Mouse (Mus musculus): ENCODE data around the gene Vkorc1l1.
"Not testable (repeated sequence)": the region's sequence is repeated elsewhere in the genome, so short reads cannot be mapped to it uniquely, and the experiment has no call there.

Gene Vkorc1l1

GRCm38 (mm10) chr5:129942073-129942939 lies 536 bp downstream of the Vkorc1l1 start:
- in situ Hi-C loops (cut with MboI, MseI): not testable (repeated sequence)

GRCm38 (mm10) chr5:129943402-129943801 lies 1.6 kb downstream of the Vkorc1l1 start:
- in situ Hi-C loops (cut with MboI, MseI): no loop called here

- in situ Hi-C loops (cut with MboI, MseI): no loop called here
Measured at GRCm38 (mm10) chr5:129947528-129948033, 5.8 kb downstream of the Vkorc1l1 start.

- in situ Hi-C loops (cut with MboI, MseI): no loop called here
Measured at GRCm38 (mm10) chr5:129952143-129952542, 10.4 kb downstream of the Vkorc1l1 start.

- in situ Hi-C loops (cut with MboI, MseI): no loop called here
Measured at GRCm38 (mm10) chr5:129954473-129955254, 12.9 kb downstream of the Vkorc1l1 start.

- in situ Hi-C loops (cut with MboI, MseI): no loop called here
Measured at GRCm38 (mm10) chr5:129955792-129956191, 14.0 kb downstream of the Vkorc1l1 start.

- in situ Hi-C loops (cut with MboI, MseI): no loop called here
Measured at GRCm38 (mm10) chr5:129963224-129963623, 21.5 kb downstream of the Vkorc1l1 start.

GRCm38 (mm10) chr5:129966448-129966847 lies 24.7 kb downstream of the Vkorc1l1 start:
- in situ Hi-C loops (cut with MboI, MseI): no loop called here

- in situ Hi-C loops (cut with MboI, MseI): no loop called here
Measured at GRCm38 (mm10) chr5:129968417-129968816, 26.6 kb downstream of the Vkorc1l1 start.

- in situ Hi-C loops (cut with MboI, MseI): no loop called here
Measured at GRCm38 (mm10) chr5:129971491-129971890, 29.7 kb downstream of the Vkorc1l1 start.

- in situ Hi-C loops (cut with MboI, MseI): no loop called here
Measured at GRCm38 (mm10) chr5:129974354-129974753, 32.6 kb downstream of the Vkorc1l1 start.

GRCm38 (mm10) chr5:129974866-129975311 lies 33.1 kb downstream of the Vkorc1l1 start:
- in situ Hi-C loops (cut with MboI, MseI): loop anchor here in 1 of 2 experiments (25.0 kb wide), 1 partner anchor 887 kb away; no protein-coding TSS in a partner anchor

- in situ Hi-C loops (cut with MboI, MseI): loop anchor here in 1 of 2 experiments (25.0 kb wide), 1 partner anchor 885 kb away; no protein-coding TSS in a partner anchor
Measured at GRCm38 (mm10) chr5:129977768-129978167, 36.0 kb downstream of the Vkorc1l1 start.

- in situ Hi-C loops (cut with MboI, MseI): loop anchor here in 1 of 2 experiments (25.0 kb wide), 1 partner anchor 884 kb away; no protein-coding TSS in a partner anchor
Measured at GRCm38 (mm10) chr5:129978608-129979007, 36.8 kb downstream of the Vkorc1l1 start.

GRCm38 (mm10) chr5:129980216-129980615 lies 38.4 kb downstream of the Vkorc1l1 start:
- in situ Hi-C loops (cut with MboI, MseI): loop anchor here in 1 of 2 experiments (25.0 kb wide), 1 partner anchor 882 kb away; no protein-coding TSS in a partner anchor

- in situ Hi-C loops (cut with MboI, MseI): loop anchor here in 1 of 2 experiments (25.0 kb wide), 1 partner anchor 873 kb away; no protein-coding TSS in a partner anchor
Measured at GRCm38 (mm10) chr5:129989376-129989775, 47.6 kb downstream of the Vkorc1l1 start.

- in situ Hi-C loops (cut with MboI, MseI): loop anchor here in 1 of 2 experiments (25.0 kb wide), 1 partner anchor 870 kb away; no protein-coding TSS in a partner anchor
Measured at GRCm38 (mm10) chr5:129991898-129992297, 50.1 kb downstream of the Vkorc1l1 start.

- in situ Hi-C loops (cut with MboI, MseI): loop anchor here in 1 of 2 experiments (25.0 kb wide), 1 partner anchor 869 kb away; no protein-coding TSS in a partner anchor
Measured at GRCm38 (mm10) chr5:129993374-129993773, 51.6 kb downstream of the Vkorc1l1 start.

GRCm38 (mm10) chr5:129994989-129995388 lies 53.2 kb downstream of the Vkorc1l1 start:
- in situ Hi-C loops (cut with MboI, MseI): loop anchor here in 1 of 2 experiments (5.0 to 25.0 kb wide), 2 partner anchors 68 to 867 kb away; no protein-coding TSS in a partner anchor

GRCm38 (mm10) chr5:129997700-129998099 lies 55.9 kb downstream of the Vkorc1l1 start:
- in situ Hi-C loops (cut with MboI, MseI): loop anchor here in 1 of 2 experiments (5.0 to 25.0 kb wide), 2 partner anchors 70 to 865 kb away; no protein-coding TSS in a partner anchor

GRCm38 (mm10) chr5:129999097-129999496 lies 57.3 kb downstream of the Vkorc1l1 start:
- in situ Hi-C loops (cut with MboI, MseI): loop anchor here in 1 of 2 experiments (5.0 to 25.0 kb wide), 2 partner anchors 72 to 863 kb away; no protein-coding TSS in a partner anchor
